Mouse (Mus musculus) liver, adult 2 months (tissue): ENCODE measurements around the gene Ergic1.

Source experiments
- CTCF ChIP-seq: fragments of 200-500 bp; IDR thresholded peaks from 2 replicates; pipeline ENCODE4 v1.5.1; 2011; ENCODE audit warnings: low read depth, low read length, control low read depth
- POLR2A ChIP-seq: fragments of 200-500 bp; IDR thresholded peaks from 2 replicates; pipeline ENCODE4 v1.6.1; 2011; ENCODE audit warnings: low read length, control low read depth; ENCODE audit not compliant: insufficient read depth; ENCODE audit errors: extremely low read depth

DNA sequence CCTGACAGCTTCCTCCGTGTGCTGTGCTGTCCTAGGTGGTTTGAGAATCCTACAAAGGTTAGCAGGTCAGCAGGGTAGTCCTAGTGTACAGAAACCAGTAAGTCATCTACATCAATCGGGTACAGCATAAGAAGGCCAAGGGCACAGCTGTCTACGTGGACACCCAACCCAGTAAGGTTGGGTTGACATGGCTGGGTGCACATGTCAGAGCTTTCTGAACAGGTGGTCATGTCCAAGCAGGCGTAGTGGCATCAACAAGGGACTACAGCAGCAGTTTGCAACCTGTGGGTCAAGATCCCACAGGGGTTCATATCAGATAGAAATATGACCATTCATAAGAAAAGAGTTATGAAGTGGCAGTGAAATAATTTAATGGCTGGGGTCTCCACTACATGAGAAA is 104.3 kb downstream of the Ergic1 start:
- TF ChIP-seq POLR2A (no peak), CTCF (no peak)
